Mouse (Mus musculus): Measurements from ENCODE around the gene Slc37a1. TPM values are rescaled to one million over a fixed set of nuclear protein-coding genes. Genes with fewer than 3 reads are reported as not detected.

Slc37a1 gene
- 9.4 and 13.4 TPM in 2 replicates for polyA plus RNA-seq (2015; fragmentation: Nextera tagmentation; extraction: Ambion mirVana)

- Histone ChIP-seq H3K27ac (replicated peaks) (no peak within 1 kb of the TSS), H3K9ac (no peak within 1 kb of the TSS), H3K36me3 (no peaks in the 10 kb centered on the region), H3K4me3 (no peak within 1 kb of the TSS), H3K9me3 (no peaks in the 10 kb centered on the region), H3K27me3 (no peaks in the 10 kb centered on the region), H3K4me1 (replicated peaks) (peaks cover 10% of the 10 kb centered on the region), H3K4me2 (no peak within 1 kb of the TSS)
- ATAC-seq (ENCODE audit: low FRiP score, low read depth): no peak
- 86% methylated on average over 1 of the region's 1 CpGs for WGBS
These were observed at the start of gene Slc37a1 for GRCm38 (mm10) chr17:31286492-31286891. Slc37a1 (plus strand) TSS chr17:31286792.

- no peak for ATAC-seq (ENCODE audit: low FRiP score, low read depth)
- no peaks in the 10 kb centered on the region for H3K36me3 ChIP-seq
- no peaks in the 10 kb centered on the region for H3K27me3 ChIP-seq
- no peak overlapping the region for H3K4me2 ChIP-seq
- no peaks in the 10 kb centered on the region for H3K4me1 ChIP-seq (replicated peaks)
- no peak overlapping the region for H3K27ac ChIP-seq (replicated peaks)
- H3K9me3 ChIP-seq: no peaks in the 10 kb centered on the region
- no peak overlapping the region for H3K4me3 ChIP-seq
- no peak overlapping the region for H3K9ac ChIP-seq
- 83% methylated on average over 7 of the region's 7 CpGs for WGBS
These were observed 48.2 kb upstream of the Slc37a1 start for GRCm38 (mm10) chr17:31238234-31239020.

- Histone ChIP-seq H3K27me3 (no peaks in the 10 kb centered on the region), H3K4me2 (no peak overlapping the region), H3K27ac (replicated peaks) (no peak overlapping the region), H3K36me3 (no peaks in the 10 kb centered on the region), H3K4me1 (replicated peaks) (no peaks in the 10 kb centered on the region), H3K4me3 (no peak overlapping the region), H3K9ac (no peak overlapping the region), H3K9me3 (no peaks in the 10 kb centered on the region)
- ATAC-seq (ENCODE audit: low FRiP score, low read depth): no peak
- WGBS: 87% methylated on average over 8 of the region's 8 CpGs
These were observed 45.4 kb upstream of the Slc37a1 start for GRCm38 (mm10) chr17:31241156-31241555.

- whole genome bisulfite sequencing: 8% methylated on average over 1 of the region's 1 CpGs
- Histone ChIP-seq H3K9me3 (no peaks in the 10 kb centered on the region), H3K4me3 (no peak overlapping the region), H3K36me3 (no peaks in the 10 kb centered on the region), H3K4me1 (replicated peaks) (no peaks in the 10 kb centered on the region), H3K9ac (no peak overlapping the region), H3K4me2 (no peak overlapping the region), H3K27me3 (no peaks in the 10 kb centered on the region), H3K27ac (replicated peaks) (no peak overlapping the region)
- no peak for ATAC-seq (ENCODE audit: low FRiP score, low read depth)
These were observed 43.8 kb upstream of the Slc37a1 start for GRCm38 (mm10) chr17:31242764-31243163.

- 84% methylated on average over 5 of the region's 5 CpGs for WGBS
These were observed 41.3 kb upstream of the Slc37a1 start for GRCm38 (mm10) chr17:31245321-31245720.

GRCm38 (mm10) chr17:31247144-31247543, 39.4 kb upstream of the Slc37a1 start:
- Histone ChIP-seq H3K9ac (no peak overlapping the region), H3K9me3 (no peaks in the 10 kb centered on the region), H3K27me3 (no peaks in the 10 kb centered on the region), H3K36me3 (no peaks in the 10 kb centered on the region), H3K4me3 (no peak overlapping the region), H3K27ac (replicated peaks) (no peak overlapping the region), H3K4me1 (replicated peaks) (no peaks in the 10 kb centered on the region), H3K4me2 (no peak overlapping the region)
- WGBS: 35% methylated on average over 5 of the region's 5 CpGs
- ATAC-seq (ENCODE audit: low FRiP score, low read depth): no peak

More at GRCm38 (mm10) chr17:31245321-31245720, 41.3 kb upstream of the Slc37a1 start:
- Histone ChIP-seq H3K4me2 (no peak overlapping the region), H3K27me3 (no peaks in the 10 kb centered on the region), H3K27ac (replicated peaks) (no peak overlapping the region), H3K9me3 (no peaks in the 10 kb centered on the region), H3K36me3 (no peaks in the 10 kb centered on the region), H3K4me1 (replicated peaks) (no peaks in the 10 kb centered on the region), H3K4me3 (no peak overlapping the region), H3K9ac (no peak overlapping the region)
- no peak for ATAC-seq (ENCODE audit: low FRiP score, low read depth)

- ATAC-seq (ENCODE audit: low FRiP score, low read depth): no peak
- H3K9me3 ChIP-seq: no peaks in the 10 kb centered on the region
- peaks cover 8% of the 10 kb centered on the region; the same call in 1 of the 2 replicates for H3K4me1 ChIP-seq (replicated peaks)
- no peaks in the 10 kb centered on the region for H3K36me3 ChIP-seq
- H3K27ac ChIP-seq (replicated peaks): no peak overlapping the region
- no peak overlapping the region for H3K4me2 ChIP-seq
- no peak overlapping the region for H3K9ac ChIP-seq
- H3K4me3 ChIP-seq: no peak overlapping the region
- H3K27me3 ChIP-seq: no peaks in the 10 kb centered on the region
- 67% methylated on average over 5 of the region's 5 CpGs for WGBS
These were observed 32.6 kb upstream of the Slc37a1 start for GRCm38 (mm10) chr17:31253951-31254350.

GRCm38 (mm10) chr17:31254463-31254931, 32.1 kb upstream of the Slc37a1 start:
- no peak overlapping the region for H3K9ac ChIP-seq
- WGBS: 7% methylated on average over 9 of the region's 9 CpGs

GRCm38 (mm10) chr17:31257149-31257548, 29.4 kb upstream of the Slc37a1 start:
- Histone ChIP-seq H3K9ac (no peak overlapping the region), H3K4me3 (no peak overlapping the region), H3K4me1 (replicated peaks) (peaks cover 8% of the 10 kb centered on the region; the same call in 1 of the 2 replicates), H3K27ac (replicated peaks) (no peak overlapping the region), H3K36me3 (no peaks in the 10 kb centered on the region), H3K4me2 (no peak overlapping the region), H3K9me3 (no peaks in the 10 kb centered on the region), H3K27me3 (no peaks in the 10 kb centered on the region)
- WGBS: 86% methylated on average over 1 of the region's 1 CpGs
- no peak for ATAC-seq (ENCODE audit: low FRiP score, low read depth)

More at GRCm38 (mm10) chr17:31254463-31254931, 32.1 kb upstream of the Slc37a1 start:
- no peak overlapping the region for H3K4me3 ChIP-seq
- no peak overlapping the region for H3K27ac ChIP-seq (replicated peaks)
- peaks cover 8% of the 10 kb centered on the region; the same call in 1 of the 2 replicates for H3K4me1 ChIP-seq (replicated peaks)
- no peaks in the 10 kb centered on the region for H3K27me3 ChIP-seq
- H3K36me3 ChIP-seq: no peaks in the 10 kb centered on the region
- no peaks in the 10 kb centered on the region for H3K9me3 ChIP-seq
- ATAC-seq (ENCODE audit: low FRiP score, low read depth): peak; percentile 81
- H3K4me2 ChIP-seq: peak overlapping the region; percentile 20

- no peaks in the 10 kb centered on the region for H3K9me3 ChIP-seq
- H3K36me3 ChIP-seq: no peaks in the 10 kb centered on the region
- ATAC-seq (ENCODE audit: low FRiP score, low read depth): no peak
- no peak overlapping the region for H3K27ac ChIP-seq (replicated peaks)
- no peak overlapping the region for H3K4me2 ChIP-seq
- no peak overlapping the region for H3K4me3 ChIP-seq
- no peaks in the 10 kb centered on the region for H3K27me3 ChIP-seq
- WGBS: 93% methylated on average over 12 of the region's 12 CpGs
- H3K4me1 ChIP-seq (replicated peaks): peaks cover 11% of the 10 kb centered on the region; the same call in 1 of the 2 replicates
- no peak overlapping the region for H3K9ac ChIP-seq
These were observed 28.7 kb upstream of the Slc37a1 start for GRCm38 (mm10) chr17:31257898-31258297.

GRCm38 (mm10) chr17:31258310-31258865, 28.2 kb upstream of the Slc37a1 start:
- no peak overlapping the region for H3K27ac ChIP-seq (replicated peaks)
- H3K36me3 ChIP-seq: no peaks in the 10 kb centered on the region
- H3K4me3 ChIP-seq: no peak overlapping the region
- H3K9me3 ChIP-seq: no peaks in the 10 kb centered on the region
- no peak overlapping the region for H3K9ac ChIP-seq
- no peak overlapping the region for H3K4me2 ChIP-seq
- no peaks in the 10 kb centered on the region for H3K27me3 ChIP-seq
- WGBS: 88% methylated on average over 9 of the region's 9 CpGs
- ATAC-seq (ENCODE audit: low FRiP score, low read depth): no peak
- H3K4me1 ChIP-seq (replicated peaks): peaks cover 12% of the 10 kb centered on the region; the same call in 1 of the 2 replicates

- no peaks in the 10 kb centered on the region for H3K9me3 ChIP-seq
- 65% methylated on average over 4 of the region's 4 CpGs for WGBS
- no peak overlapping the region for H3K9ac ChIP-seq
- H3K27me3 ChIP-seq: no peaks in the 10 kb centered on the region
- no peak overlapping the region for H3K4me3 ChIP-seq
- H3K4me2 ChIP-seq: no peak overlapping the region
- ATAC-seq (ENCODE audit: low FRiP score, low read depth): no peak
- no peak overlapping the region for H3K27ac ChIP-seq (replicated peaks)
- no peaks in the 10 kb centered on the region for H3K36me3 ChIP-seq
- peaks cover 12% of the 10 kb centered on the region; the same call in 1 of the 2 replicates for H3K4me1 ChIP-seq (replicated peaks)
These were observed 27.4 kb upstream of the Slc37a1 start for GRCm38 (mm10) chr17:31259145-31259544.

Measured in hindbrain, embryonic 15.5 days (tissue).